Mouse (Mus musculus) myocyte (in vitro differentiated cells): Measurements from ENCODE around the gene Ttll6. TPM values are rescaled to one million over a fixed set of nuclear protein-coding genes. Genes with fewer than 3 reads are reported as not detected.

Experiments
- H3K27me3 ChIP-seq: one replicate; pipeline ENCODE4 v1.6.1; 2011; ENCODE audit not compliant: control insufficient read depth, insufficient read depth, insufficient read length
- H3K36me3 ChIP-seq: one replicate; pipeline ENCODE4 v1.6.1; 2011; ENCODE audit not compliant: control insufficient read depth, insufficient read depth
- H3K4me2 ChIP-seq: one replicate; pipeline ENCODE4 v1.6.1; 2011; ENCODE audit warnings: low read depth, control low read depth
- H3K4me3 ChIP-seq: one replicate; pipeline ENCODE4 v1.5.1; 2011; ENCODE audit warnings: mild to moderate bottlenecking, control low read depth, moderate library complexity
- H3K79me2 ChIP-seq: one replicate; pipeline ENCODE4 v1.6.1; 2011; ENCODE audit not compliant: control insufficient read depth, insufficient read depth
- H3ac ChIP-seq: one replicate; pipeline ENCODE4 v1.6.1; 2011; ENCODE audit not compliant: control insufficient read depth, insufficient read length
- CEBPB ChIP-seq: IDR thresholded peaks from 2 replicates; pipeline ENCODE4 v1.6.1; 2011; ENCODE audit warnings: mild to moderate bottlenecking, moderate library complexity; ENCODE audit not compliant: poor library complexity, insufficient read depth, severe bottlenecking
- E2F4 ChIP-seq: IDR thresholded peaks from one replicate; pipeline ENCODE4 v1.6.1; 2011; ENCODE audit warnings: mild to moderate bottlenecking, control low read depth, moderate library complexity; ENCODE audit not compliant: insufficient read depth
- MAX ChIP-seq: IDR thresholded peaks from one replicate; pipeline ENCODE4 v1.6.1; 2011; ENCODE audit warnings: low read depth, mild to moderate bottlenecking, control low read depth
- MYOD1 ChIP-seq, 3 experiments: IDR thresholded peaks; one replicate each; pipeline ENCODE4 v1.6.1; 2011; ENCODE audit warnings: control low read depth in 2 of 3, low read depth in 2 of 3, mild to moderate bottlenecking in 2 of 3, moderate library complexity in 1 of 3; ENCODE audit not compliant: insufficient read length in 2 of 3, control insufficient read depth in 1 of 3
- MYOG ChIP-seq, 3 experiments: IDR thresholded peaks; one replicate each; pipeline ENCODE4 v1.6.1; 2011; ENCODE audit warnings: control low read depth in 2 of 3, low read depth in 2 of 3, mild to moderate bottlenecking in 2 of 3; ENCODE audit not compliant: insufficient read length in 2 of 3, control insufficient read depth in 1 of 3, insufficient read depth in 1 of 3
- POLR2A ChIP-seq: IDR thresholded peaks from one replicate; pipeline ENCODE4 v1.6.1; 2011; ENCODE audit warnings: low read depth, mild to moderate bottlenecking, control low read depth, moderate library complexity; ENCODE audit not compliant: insufficient read length
- POLR2AphosphoS2 ChIP-seq: IDR thresholded peaks from one replicate; pipeline ENCODE4 v1.6.1; 2011; ENCODE audit warnings: low read depth, control low read depth; ENCODE audit not compliant: insufficient read length
- REST ChIP-seq: IDR thresholded peaks from one replicate; pipeline ENCODE4 v1.6.1; 2011; ENCODE audit warnings: mild to moderate bottlenecking, control low read depth, moderate library complexity; ENCODE audit not compliant: insufficient read depth, insufficient read length
- SRF ChIP-seq: IDR thresholded peaks from one replicate; pipeline ENCODE4 v1.6.1; 2011; ENCODE audit warnings: low read depth; ENCODE audit not compliant: control insufficient read depth, insufficient read length
- TCF12 ChIP-seq: IDR thresholded peaks from one replicate; pipeline ENCODE4 v1.6.1; 2011; ENCODE audit warnings: mild to moderate bottlenecking, control low read depth; ENCODE audit not compliant: poor library complexity, insufficient read depth, severe bottlenecking
- TCF3 ChIP-seq: IDR thresholded peaks from one replicate; pipeline ENCODE4 v1.6.1; 2011; ENCODE audit warnings: low read depth, control low read depth; ENCODE audit not compliant: insufficient read length
- USF1 ChIP-seq: IDR thresholded peaks from one replicate; pipeline ENCODE4 v1.6.1; 2011; ENCODE audit warnings: low read depth, mild to moderate bottlenecking, control low read depth, moderate library complexity
- polyA plus RNA-seq: library from polyadenylated mRNA; unstranded; fragments of >200 nt; fragmentation: generic; extraction: Trizol; gene quantifications from one replicate; pipeline ENCODE4 v1.2.1, GENCODE M21; 2012; ENCODE audit warnings: missing spikeins

Gene Ttll6
- polyA plus RNA-seq, 1 experiment, result not detected

- peaks cover 53% of the 10 kb centered on the region for H3K27me3 ChIP-seq
- H3K4me3 ChIP-seq, result no peak overlapping the region
- H3K4me2 ChIP-seq, result no peak overlapping the region
- no peaks in the 10 kb centered on the region for H3K79me2 ChIP-seq
- H3ac ChIP-seq, result no peak overlapping the region
- no peaks in the 10 kb centered on the region for H3K36me3 ChIP-seq
- TF ChIP-seq SRF, result no peak
- no peak for TF ChIP-seq TCF3
- TF ChIP-seq MAX, result no peak
- TF ChIP-seq MYOD1 (IDR thresholded peaks at IDR 0.05; ENCODE audit: control insufficient read depth in 1 of 3, insufficient read length in 2 of 3, low read depth in 2 of 3), result no peak
- no peak for TF ChIP-seq TCF12
- no peak for TF ChIP-seq USF1
- TF ChIP-seq POLR2AphosphoS2, result no peak
- no peak for TF ChIP-seq REST
These were observed 45.4 kb downstream of the Ttll6 start for GRCm38 (mm10) chr11:96178911-96179503.

GRCm38 (mm10) chr11:96181061-96181460 lies 47.5 kb downstream of the Ttll6 start:
- H3K79me2 ChIP-seq, result no peaks in the 10 kb centered on the region
- no peak overlapping the region for H3K4me3 ChIP-seq
- H3ac ChIP-seq, result no peak overlapping the region
- H3K4me2 ChIP-seq, result no peak overlapping the region
- TF ChIP-seq POLR2AphosphoS2 (no peak), E2F4 (no peak), REST (no peak), MYOD1 (IDR thresholded peaks at IDR 0.05; ENCODE audit: control insufficient read depth in 1 of 3, insufficient read length in 2 of 3, low read depth in 2 of 3) (no peak), CEBPB (no peak), SRF (no peak), MAX (no peak), POLR2A (no peak)
- H3K36me3 ChIP-seq, result no peaks in the 10 kb centered on the region
- peaks cover 55% of the 10 kb centered on the region for H3K27me3 ChIP-seq

- H3K4me2 ChIP-seq, result no peak overlapping the region
- TF ChIP-seq SRF, result no peak
- no peak for TF ChIP-seq REST
- TF ChIP-seq MYOD1 (IDR thresholded peaks at IDR 0.05; ENCODE audit: control insufficient read depth in 1 of 3, insufficient read length in 2 of 3, low read depth in 2 of 3), result no peak
- no peak for TF ChIP-seq USF1
- TF ChIP-seq TCF12, result no peak
- no peak for TF ChIP-seq MYOG (IDR thresholded peaks at IDR 0.05; ENCODE audit: control insufficient read depth in 1 of 3, insufficient read depth in 1 of 3, insufficient read length in 2 of 3, low read depth in 2 of 3)
- TF ChIP-seq POLR2AphosphoS2, result no peak
- TF ChIP-seq E2F4, result no peak
- no peak for TF ChIP-seq POLR2A
- TF ChIP-seq MAX, result no peak
- H3K4me3 ChIP-seq, result no peak overlapping the region
- H3ac ChIP-seq, result no peak overlapping the region
- H3K27me3 ChIP-seq, result peaks cover 57% of the 10 kb centered on the region
- no peaks in the 10 kb centered on the region for H3K36me3 ChIP-seq
- H3K79me2 ChIP-seq, result no peaks in the 10 kb centered on the region
These were observed 50.6 kb downstream of the Ttll6 start for GRCm38 (mm10) chr11:96184233-96184632.

GRCm38 (mm10) chr11:96187321-96187720 lies 53.7 kb downstream of the Ttll6 start:
- H3K79me2 ChIP-seq, result no peaks in the 10 kb centered on the region
- no peak overlapping the region for H3ac ChIP-seq
- TF ChIP-seq REST (no peak), POLR2AphosphoS2 (no peak), MYOD1 (IDR thresholded peaks at IDR 0.05; ENCODE audit: control insufficient read depth in 1 of 3, insufficient read length in 2 of 3, low read depth in 2 of 3) (no peak), USF1 (no peak), TCF12 (no peak), POLR2A (no peak), TCF3 (no peak), MYOG (IDR thresholded peaks at IDR 0.05; ENCODE audit: control insufficient read depth in 1 of 3, insufficient read depth in 1 of 3, insufficient read length in 2 of 3, low read depth in 2 of 3) (no peak), CEBPB (no peak), SRF (no peak), MAX (no peak), E2F4 (no peak)
- no peaks in the 10 kb centered on the region for H3K36me3 ChIP-seq
- no peak overlapping the region for H3K4me2 ChIP-seq
- peaks cover 68% of the 10 kb centered on the region for H3K27me3 ChIP-seq
- H3K4me3 ChIP-seq, result no peak overlapping the region

GRCm38 (mm10) chr11:96189810-96190522 lies 56.4 kb downstream of the Ttll6 start:
- TF ChIP-seq REST (no peak), POLR2AphosphoS2 (no peak), MYOD1 (IDR thresholded peaks at IDR 0.05; ENCODE audit: control insufficient read depth in 1 of 3, insufficient read length in 2 of 3, low read depth in 2 of 3) (no peak), USF1 (no peak), MAX (no peak), TCF12 (no peak)
- Histone ChIP-seq H3K4me3 (no peak overlapping the region), H3K4me2 (no peak overlapping the region), H3K36me3 (no peaks in the 10 kb centered on the region), H3ac (no peak overlapping the region), H3K79me2 (no peaks in the 10 kb centered on the region), H3K27me3 (peaks cover 78% of the 10 kb centered on the region)
